ENCODE assay signal across 9 mouse cellular contexts in genomic region chr7:70367591-70368267, GRCm38 (mm10). TPM values are rescaled to one million over a fixed set of nuclear protein-coding genes. Genes with fewer than 3 reads are reported as not detected.
DNase-seq lines count a peak whose midpoint lies in the region; ATAC-seq and TF ChIP-seq lines count a peak whose summit lies in the region.
"Had no signal": no experiment of that assay in that cellular context is flagged by ENCODE, and none has a peak within 500 bp of the region (broad histone marks: within the 10 kb centered on the region; RNA-seq: fewer than 3 reads in every experiment).

No protein-coding gene starts in this region.

- H3K9me3 ChIP-seq in heart, embryonic 11.5 days (replicated peaks; ENCODE audit: control insufficient read depth, low read length): no peaks in the 10 kb centered on the region
- H3K9me3 ChIP-seq in forebrain, embryonic 13.5 days (replicated peaks): no peaks in the 10 kb centered on the region
- no peaks in the 10 kb centered on the region for H3K9me3 ChIP-seq in midbrain, embryonic 14.5 days (ENCODE audit: control insufficient read depth, low read length)

- no peak overlapping the region for H3K27ac ChIP-seq in heart, embryonic 11.5 days (ENCODE audit: low read depth, low read length)
- H3K27ac ChIP-seq in forebrain, embryonic 13.5 days: peak overlapping the region; percentile 85
- peak overlapping the region; percentile 88 for H3K27ac ChIP-seq in kidney, adult 2 months (ENCODE audit: insufficient read depth, low read depth, low read length)
- H3K27ac ChIP-seq in midbrain, embryonic 14.5 days (replicated peaks; ENCODE audit: low read depth, low read length): peak overlapping the region; percentile 79

- no peak overlapping the region for H3K9ac ChIP-seq in heart, embryonic 11.5 days (ENCODE audit: low read depth, low read length)
- H3K9ac ChIP-seq in forebrain, embryonic 13.5 days: peak overlapping the region; percentile 69
- peak overlapping the region; percentile 37; the same call in 1 of the 2 replicates for H3K9ac ChIP-seq in midbrain, embryonic 14.5 days (replicated peaks; ENCODE audit: low read length)

- ATAC-seq in heart, embryonic 11.5 days (replicated peaks; ENCODE audit: insufficient number of reproducible peaks, low FRiP score, low TSS enrichment): no peak
- ATAC-seq in forebrain, embryonic 13.5 days: no peak
- no peak; the same call in 1 of the 2 replicates for ATAC-seq in midbrain, embryonic 14.5 days (ENCODE audit: low FRiP score, low TSS enrichment)

- H3K4me2 ChIP-seq in heart, embryonic 11.5 days: peak overlapping the region; percentile 27
- H3K4me2 ChIP-seq in forebrain, embryonic 13.5 days: peak overlapping the region; percentile 58
- H3K4me2 ChIP-seq in midbrain, embryonic 14.5 days (ENCODE audit: low read length): peak overlapping the region; percentile 78

- DNase-seq in heart, adult 9 months (ENCODE audit: low spot score in 2 of 2): no peak
- DNase-seq in kidney, adult 2 months: peak; percentile 82
- peak; percentile 43 for DNase-seq in midbrain, embryonic 14.5 days
- DNase-seq in left cerebral cortex, postnatal 25 days (ENCODE audit: low spot score in 2 of 2): no peak
- no peak for DNase-seq in spleen, postnatal 14 days (ENCODE audit: low spot score in 2 of 2)
- DNase-seq in right cerebral cortex, postnatal 36 days (ENCODE audit: low spot score in 2 of 2): no peak

- H3K27me3 ChIP-seq in heart, embryonic 11.5 days (ENCODE audit: control insufficient read depth, insufficient read depth, low read length): peaks cover 58% of the 10 kb centered on the region
- H3K27me3 ChIP-seq in forebrain, embryonic 13.5 days: peaks cover 89% of the 10 kb centered on the region
- no peaks in the 10 kb centered on the region for H3K27me3 ChIP-seq in kidney, adult 2 months (replicated peaks; ENCODE audit: control insufficient read depth, insufficient read depth, low read length)
- peaks cover 74% of the 10 kb centered on the region for H3K27me3 ChIP-seq in midbrain, embryonic 14.5 days (ENCODE audit: control insufficient read depth, insufficient read depth, low read length)
- H3K27me3 ChIP-seq: CH12.LX had no signal

- no peak overlapping the region for H3K4me3 ChIP-seq in heart, embryonic 11.5 days (ENCODE audit: low read depth, low read length)
- peak overlapping the region; percentile 38 for H3K4me3 ChIP-seq in forebrain, embryonic 13.5 days
- peak overlapping the region; percentile 40 for H3K4me3 ChIP-seq in kidney, adult 2 months (ENCODE audit: insufficient read depth, low read depth, low read length)
- H3K4me3 ChIP-seq in midbrain, embryonic 14.5 days (replicated peaks; ENCODE audit: low read depth, low read length): peak overlapping the region; percentile 32

- no peak for TF ChIP-seq CTCF in kidney, adult 2 months (conservative IDR thresholded peaks at IDR 0.05; ENCODE audit: insufficient read depth, insufficient read length, low read depth, low read length)

- intact Hi-C loops in left cerebral cortex, postnatal 25 days (cut with DNase I): loop anchor here (2.0 to 10.0 kb wide), 3 partner anchors 77 to 1777 kb away; no protein-coding TSS in a partner anchor

- TF ChIP-seq POLR2A in kidney, adult 2 months (IDR thresholded peaks at IDR 0.05; ENCODE audit: low read depth, low read length): no peak

- H3K36me3 ChIP-seq in heart, embryonic 11.5 days (ENCODE audit: control insufficient read depth, insufficient read depth, low read length): no peaks in the 10 kb centered on the region
- no peaks in the 10 kb centered on the region for H3K36me3 ChIP-seq in forebrain, embryonic 13.5 days (ENCODE audit: poor library complexity, severe bottlenecking)
- H3K36me3 ChIP-seq in kidney, adult 2 months (ENCODE audit: control insufficient read depth, insufficient read depth, low read length): no peaks in the 10 kb centered on the region
- no peaks in the 10 kb centered on the region for H3K36me3 ChIP-seq in midbrain, embryonic 14.5 days (ENCODE audit: control insufficient read depth, insufficient read depth, low read length)

- no peaks in the 10 kb centered on the region; the same call in 1 of the 2 replicates for H3K4me1 ChIP-seq in heart, embryonic 11.5 days (ENCODE audit: control insufficient read depth, insufficient read depth, low read length)
- H3K4me1 ChIP-seq in forebrain, embryonic 13.5 days: peaks cover 9% of the 10 kb centered on the region
- H3K4me1 ChIP-seq in kidney, adult 2 months (ENCODE audit: control insufficient read depth, insufficient read depth, low read length): peaks cover 18% of the 10 kb centered on the region
- no peaks in the 10 kb centered on the region for H3K4me1 ChIP-seq in midbrain, embryonic 14.5 days (ENCODE audit: control insufficient read depth, insufficient read depth, low read length)

- WGBS in heart, embryonic 11.5 days (ENCODE audit: insufficient replicate concordance): 13% methylated on average over 15 of the region's 16 CpGs
- 4% methylated on average over 16 of the region's 16 CpGs for WGBS in forebrain, embryonic 13.5 days
- WGBS in kidney, adult 2 months: 29% methylated on average over 16 of the region's 16 CpGs
- WGBS in midbrain, embryonic 14.5 days: 5% methylated on average over 16 of the region's 16 CpGs

RNA-seq across cellular contexts. Expression of gene Nr2f2, which starts 1.2 kb away (rescaled TPM):
- polyA plus RNA-seq in heart, embryonic 11.5 days (2014; fragmentation: Nextera tagmentation; extraction: Ambion mirVana): 30.4 and 34.4 TPM in 2 replicates
- polyA plus RNA-seq in forebrain, embryonic 13.5 days (2015; fragmentation: Nextera tagmentation; extraction: Ambion mirVana): 97.9 and 132 TPM in 2 replicates
- 193 and 288 TPM in 2 replicates for polyA plus RNA-seq in kidney, adult 2 months (2012; rRNA removed)
- polyA plus RNA-seq in midbrain, embryonic 14.5 days (2014; fragmentation: Nextera tagmentation; extraction: Ambion mirVana): 113 and 120 TPM in 2 replicates
- 10 to 100 TPM; 34.2 to 38.4 TPM for total RNA-seq in left cerebral cortex, postnatal 25 days (2021)
- total RNA-seq: CH12.LX had no signal

Comparison
In these comparisons a context has a peak if more than half of its experiments do, and no peak if none do; other contexts are left out.
1. H3K4me2 ChIP-seq: peak in every context shown above with its lines; median percentile 78 in midbrain, embryonic 14.5 days; 58 in forebrain, embryonic 13.5 days; 27 in heart, embryonic 11.5 days.
2. DNase-seq: peak in kidney, adult 2 months (single experiment) and midbrain, embryonic 14.5 days (single experiment); none in heart, adult 9 months (0 of 2), left cerebral cortex, postnatal 25 days (0 of 2), spleen, postnatal 14 days (0 of 2) and right cerebral cortex, postnatal 36 days (0 of 2).